Mouse (Mus musculus) cerebellum, postnatal 25 days (tissue): ENCODE measurements around the gene Cbr3.

Source experiments
- DNase-seq, 2 experiments: peaks; one replicate each; pipeline ENCODE4 v3.0.0; 2021; ENCODE audit warnings: mixed read lengths in 2 of 2

Gene Cbr3

DNA sequence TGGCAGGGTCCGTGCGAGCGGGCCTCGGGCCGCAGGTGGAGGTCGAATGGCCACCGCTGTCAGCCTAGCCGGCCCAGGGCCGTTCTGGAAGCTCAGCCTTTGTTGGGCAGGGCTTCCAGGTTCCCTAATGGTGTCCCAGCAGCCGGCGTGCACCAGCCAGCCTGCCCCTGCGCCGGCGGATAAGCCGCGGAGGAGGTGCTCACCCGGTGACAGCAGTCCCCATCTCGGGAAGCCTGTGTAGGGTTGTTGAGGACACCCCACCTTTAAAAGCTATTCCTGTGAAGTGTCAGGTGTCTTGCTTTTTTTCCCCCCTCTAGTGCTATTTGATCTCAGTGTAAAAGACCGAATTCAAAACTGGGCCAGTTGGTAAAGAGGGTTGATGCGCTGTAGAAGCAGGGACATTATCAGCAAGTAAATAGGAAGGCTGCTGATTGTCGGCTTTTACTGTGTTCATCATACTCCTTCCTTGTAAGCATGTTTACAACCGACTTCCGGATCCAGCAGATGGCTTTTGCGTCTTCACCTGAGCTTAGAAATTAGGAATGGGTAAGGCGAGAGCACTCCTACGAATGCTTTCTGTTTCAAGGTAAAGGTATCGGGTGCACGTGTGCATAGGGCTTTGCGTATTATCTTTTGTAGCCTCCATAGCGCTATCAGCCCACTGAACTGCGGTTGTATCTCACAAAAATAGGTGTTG, 29.3 kb downstream of the Cbr3 start:
- no peak for DNase-seq

DNA sequence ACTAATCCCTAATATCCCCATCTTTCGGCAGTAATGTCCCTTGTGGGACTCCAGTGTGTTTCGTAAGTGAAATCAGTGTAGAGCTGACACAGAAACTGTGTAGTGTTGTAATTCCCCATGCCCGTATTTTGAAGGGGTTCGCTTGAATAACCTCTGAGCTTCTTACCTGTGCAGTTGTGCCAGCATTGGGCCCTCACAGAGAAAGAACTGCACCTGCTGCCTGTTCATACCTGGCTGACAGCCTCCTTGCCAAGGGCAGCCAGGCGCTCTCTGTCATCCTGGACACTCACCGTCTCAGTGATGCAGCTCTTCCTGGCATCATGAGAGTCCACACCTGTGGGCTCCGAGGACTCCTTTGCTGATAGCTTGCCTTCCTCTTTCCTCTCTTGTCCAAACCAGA, 30.0 kb downstream of the Cbr3 start:
- peak; percentile 64 to 65 for DNase-seq

- DNase-seq, result no peak
These were observed 31.4 kb downstream of the Cbr3 start for GRCm38 (mm10) chr16:93714426-93714825.

DNA sequence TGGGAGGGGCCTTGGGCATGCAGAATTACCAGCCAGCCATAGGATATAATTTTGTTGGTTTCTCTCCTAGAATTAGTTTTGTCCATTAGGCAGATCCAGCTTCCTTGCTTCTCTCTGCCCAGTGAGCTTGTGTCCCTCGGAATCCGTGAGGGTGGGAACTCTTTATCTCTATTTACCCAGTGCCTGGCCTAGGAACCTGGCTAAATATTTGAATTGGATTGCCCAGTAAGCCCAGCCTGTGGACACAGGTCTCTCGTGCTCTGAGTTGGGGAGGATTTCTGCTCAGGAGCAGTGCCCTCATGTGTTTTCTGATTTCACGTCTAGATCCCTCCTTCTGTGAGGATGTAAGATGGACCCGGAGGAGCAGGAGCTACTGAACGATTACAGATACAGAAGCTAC, 32.8 kb downstream of the Cbr3 start:
- DNase-seq, result peak in 1 of 2 experiments; percentile 2

DNA sequence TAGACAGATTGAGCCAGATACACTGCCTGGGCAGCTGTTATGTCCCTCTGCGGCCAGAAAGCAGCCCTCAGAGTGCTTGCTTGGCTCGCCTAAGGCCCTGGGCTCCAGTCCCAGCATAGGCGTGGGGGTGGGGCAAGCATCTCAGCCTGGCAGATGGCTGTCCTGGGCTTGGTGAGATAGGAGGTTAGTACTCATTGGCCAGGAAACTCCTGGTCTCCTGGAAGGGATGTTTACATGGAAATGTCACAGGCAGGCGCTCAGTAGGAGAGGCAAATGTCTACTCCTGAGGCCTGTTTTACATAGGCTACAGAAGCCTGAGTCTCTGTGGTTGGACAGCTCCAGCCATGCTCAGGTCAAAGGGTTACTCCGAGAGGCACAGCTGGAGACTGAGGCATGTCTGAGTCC, 34.3 kb downstream of the Cbr3 start:
- DNase-seq, result peak; percentile 99

DNA sequence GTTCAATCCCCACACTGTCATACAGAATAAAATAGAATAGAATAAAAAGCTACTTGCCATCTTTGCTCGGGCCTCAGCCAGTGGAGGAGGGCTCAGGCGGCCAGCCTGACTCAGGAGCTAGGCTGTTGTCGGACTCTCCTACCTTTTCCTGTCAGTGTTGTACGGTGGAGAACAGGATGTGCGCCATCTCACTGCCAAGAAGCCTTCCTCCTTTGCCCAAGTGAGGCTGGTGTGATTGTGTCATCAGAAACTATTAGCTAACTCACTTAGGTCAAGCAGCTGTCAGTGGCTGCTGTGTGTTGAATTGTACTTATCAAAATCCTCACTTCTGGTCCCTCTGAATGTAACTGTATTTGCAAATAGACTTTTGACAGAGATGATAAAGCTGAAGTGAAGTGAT, 38.8 kb downstream of the Cbr3 start:
- peak in 1 of 2 experiments; percentile 19 for DNase-seq

GRCm38 (mm10) chr16:93722476-93722875, 39.5 kb downstream of the Cbr3 start:
- peak; percentile 41 to 57 for DNase-seq

- no peak for DNase-seq
These were observed 42.6 kb downstream of the Cbr3 start for GRCm38 (mm10) chr16:93725417-93726144.

- no peak for DNase-seq
These were observed 43.2 kb downstream of the Cbr3 start for GRCm38 (mm10) chr16:93726186-93726585.

GRCm38 (mm10) chr16:93728676-93729075, 45.7 kb downstream of the Cbr3 start:
- DNase-seq, result peak in 1 of 2 experiments; percentile 19

- peak; percentile 66 to 76 for DNase-seq
These were observed 47.0 kb downstream of the Cbr3 start for GRCm38 (mm10) chr16:93729801-93730721.

DNA sequence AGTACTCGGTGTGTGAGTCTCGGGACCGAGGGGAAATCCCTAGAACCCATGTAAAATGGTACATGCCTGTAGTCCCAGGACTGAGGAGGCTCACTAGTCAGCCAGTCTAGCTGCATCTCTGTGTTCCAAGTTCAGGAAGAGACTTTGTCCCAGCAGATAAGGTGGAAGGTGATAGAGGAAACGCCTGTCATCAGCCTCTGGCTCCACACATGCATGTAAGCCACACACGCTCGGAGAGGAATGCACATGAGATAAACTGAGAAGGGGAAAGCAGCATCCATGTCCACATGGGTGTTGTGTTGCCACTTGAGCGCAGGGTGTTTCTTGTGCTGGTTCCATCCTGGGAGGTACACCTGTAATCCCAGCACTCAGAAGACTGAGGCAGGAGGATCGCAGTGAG, 48.3 kb downstream of the Cbr3 start:
- no peak for DNase-seq

- peak in 1 of 2 experiments; percentile 59 for DNase-seq
These were observed 50.0 kb downstream of the Cbr3 start for GRCm38 (mm10) chr16:93732875-93733569.

GRCm38 (mm10) chr16:93739251-93739650, 56.2 kb downstream of the Cbr3 start:
- DNase-seq, result no peak
